Mouse (Mus musculus) adrenal gland, adult 18-20 months (tissue): ENCODE results near the gene Ces1d. TPM values are rescaled to one million over a fixed set of nuclear protein-coding genes. Genes with fewer than 3 reads are reported as not detected.
"Not testable (repeated sequence)": the region's sequence is repeated elsewhere in the genome, so short reads cannot be mapped to it uniquely, and the experiment has no call there.

ENCODE experiments used
- DNase-seq, 2 experiments: peaks; one replicate each; pipeline ENCODE4 v3.0.0; 2021 to 2022; ENCODE audit warnings: low spot score in 2 of 2
- long read RNA-seq, 2 experiments: library from polyadenylated mRNA; stranded (forward); transcript quantifications; one replicate each; pipeline ENCODE4 v2.0.0; 2021
- total RNA-seq, 2 experiments: library from RNA; stranded (reverse); gene quantifications; 1 replicate in 1 of 2; 2 replicates in 1 of 2; pipeline ENCODE4 v1.2.3; 2021

Ces1d gene
- total RNA-seq = 100 to 1,000 TPM; 268 to 434 TPM
- long read RNA-seq, experiment 1, transcript Ces1d-201 (14 exons, 2,004 nt) = major isoform, 274 of 296 reads
- long read RNA-seq, experiment 1, partial matches to known transcripts = 10 of 296 reads
- long read RNA-seq, experiment 1, other reads (novel, unspliced or antisense) = 10 of 296 reads
- long read RNA-seq, experiment 2, transcript Ces1d-201 (14 exons, 2,004 nt) = major isoform, 407 of 463 reads
- long read RNA-seq, experiment 2, partial matches to known transcripts = 43 of 463 reads
- long read RNA-seq, experiment 2, other reads (novel, unspliced or antisense) = 11 of 463 reads

GRCm38 (mm10) chr8:93197685-93198525, at the start of gene Ces1d:
Gene Ces1d, minus strand, starts transcription at chr8:93197838.
- no peak for DNase-seq

GRCm38 (mm10) chr8:93246057-93246456, 48.4 kb upstream of the Ces1d start:
- DNase-seq = no peak

GRCm38 (mm10) chr8:93239884-93240283, 42.2 kb upstream of the Ces1d start:
- no peak for DNase-seq

- DNase-seq = no peak
Measured at GRCm38 (mm10) chr8:93235681-93236080, 38.0 kb upstream of the Ces1d start.

- DNase-seq = peak in 1 of 2 experiments; percentile 45
Measured at GRCm38 (mm10) chr8:93234706-93235105, 37.1 kb upstream of the Ces1d start.

- DNase-seq = no peak
Measured at GRCm38 (mm10) chr8:93234068-93234467, 36.4 kb upstream of the Ces1d start.

GRCm38 (mm10) chr8:93229446-93229845, 31.8 kb upstream of the Ces1d start, which contains the start of gene Ces1e:
Gene Ces1e, minus strand, starts transcription at chr8:93229619.
- DNase-seq = no peak

- DNase-seq = no peak
Measured at GRCm38 (mm10) chr8:93228673-93229370, 31.2 kb upstream of the Ces1d start.

- not testable (repeated sequence) for DNase-seq
Measured at GRCm38 (mm10) chr8:93226471-93226870, 28.8 kb upstream of the Ces1d start.

GRCm38 (mm10) chr8:93221896-93222295, 24.3 kb upstream of the Ces1d start:
- DNase-seq = no peak

GRCm38 (mm10) chr8:93217867-93218266, 20.2 kb upstream of the Ces1d start:
- no peak for DNase-seq

GRCm38 (mm10) chr8:93217375-93217774, 19.7 kb upstream of the Ces1d start:
- DNase-seq = no peak

GRCm38 (mm10) chr8:93211091-93211490, 13.5 kb upstream of the Ces1d start:
- peak in 1 of 2 experiments; percentile 10 for DNase-seq

- DNase-seq = not testable (repeated sequence)
Measured at GRCm38 (mm10) chr8:93199146-93199545, 1.5 kb upstream of the Ces1d start.

GRCm38 (mm10) chr8:93196436-93196835, 1.2 kb downstream of the Ces1d start:
- no peak for DNase-seq

- DNase-seq = no peak
Measured at GRCm38 (mm10) chr8:93180581-93181129, 17.0 kb downstream of the Ces1d start.

- DNase-seq = no peak
Measured at GRCm38 (mm10) chr8:93176593-93176992, 21.0 kb downstream of the Ces1d start.

- DNase-seq = no peak
Measured at GRCm38 (mm10) chr8:93174554-93174953, 23.1 kb downstream of the Ces1d start.

GRCm38 (mm10) chr8:93171846-93172590, 25.6 kb downstream of the Ces1d start:
- DNase-seq = no peak

GRCm38 (mm10) chr8:93163363-93163762, 34.3 kb downstream of the Ces1d start:
- no peak for DNase-seq
